Mouse (Mus musculus) liver, embryonic 14.5 days (tissue): ENCODE data around the gene Olfr15. TPM values are rescaled to one million over a fixed set of nuclear protein-coding genes. Genes with fewer than 3 reads are reported as not detected.

Source experiments
- ATAC-seq: fragments of 200-750 bp; cut with Nextera tagmentation; 2 replicates; pipeline ENCODE4 v1.8.0; 2017; ENCODE audit warnings: moderate number of reproducible peaks, mild to moderate bottlenecking, moderate library complexity; ENCODE audit not compliant: insufficient read depth
- DNase-seq, 3 experiments: peaks; one replicate each; pipeline ENCODE4 v3.0.0-alpha.2; 2012 to 2013; ENCODE audit warnings: low read depth in 3 of 3, low spot score in 3 of 3
- H3K27ac ChIP-seq: fragments of 300-500 bp; sonication (generic); 2 replicates; pipeline ENCODE4 v1.5.1; 2014; ENCODE audit warnings: moderate library complexity, mild to moderate bottlenecking, control low read depth, inconsistent platforms
- H3K27me3 ChIP-seq: fragments of 300-500 bp; sonication (generic); 2 replicates; pipeline ENCODE4 v1.6.1; 2014; ENCODE audit warnings: mild to moderate bottlenecking, low read length, moderate library complexity; ENCODE audit not compliant: control insufficient read depth, insufficient read depth
- H3K36me3 ChIP-seq: fragments of 300-500 bp; sonication (generic); replicated peaks from 2 replicates; pipeline ENCODE4 v1.6.1; 2014; ENCODE audit warnings: low read depth; ENCODE audit not compliant: control insufficient read depth, insufficient read depth
- H3K4me1 ChIP-seq, 2 experiments: fragments of 200-500 bp in 1 of 2; fragments of 300-500 bp in 1 of 2; sonication (generic) in 1 of 2; replicated peaks; 2 replicates each; pipeline ENCODE4 v1.6.1; 2012 to 2014; ENCODE audit warnings: antibody characterized with exemption in 1 of 2, inconsistent platforms in 1 of 2, low read length in 1 of 2; ENCODE audit not compliant: control insufficient read depth in 2 of 2, insufficient read depth in 2 of 2
- H3K4me2 ChIP-seq: fragments of 300-500 bp; sonication (generic); 2 replicates; pipeline ENCODE4 v1.6.1; 2014; ENCODE audit warnings: low read depth, mild to moderate bottlenecking, control low read depth, moderate library complexity
- H3K4me3 ChIP-seq, 2 experiments: fragments of 200-500 bp in 1 of 2; fragments of 300-500 bp in 1 of 2; sonication (generic) in 1 of 2; 2 replicates each; pipeline ENCODE4 v1.5.1; 2012 to 2014; ENCODE audit warnings: low read depth in 2 of 2, low read length in 2 of 2, mild to moderate bottlenecking in 2 of 2, control low read depth in 1 of 2, inconsistent platforms in 1 of 2, moderate library complexity in 1 of 2; ENCODE audit not compliant: insufficient read depth in 1 of 2
- H3K9ac ChIP-seq: fragments of 300-500 bp; sonication (generic); replicated peaks from 2 replicates; pipeline ENCODE4 v1.6.1; 2014; ENCODE audit warnings: mild to moderate bottlenecking, control low read depth, moderate library complexity
- H3K9me3 ChIP-seq: fragments of 300-500 bp; sonication (generic); 2 replicates; pipeline ENCODE4 v1.6.1; 2016; ENCODE audit warnings: low read length, mixed read lengths; ENCODE audit not compliant: control insufficient read depth
- CTCF ChIP-seq: IDR thresholded peaks from 2 replicates; pipeline ENCODE4 v1.5.1; 2016; ENCODE audit warnings: antibody characterized with exemption, low read depth, control low read depth
- EP300 ChIP-seq: IDR thresholded peaks from 2 replicates; pipeline ENCODE4 v1.6.1; 2016; ENCODE audit warnings: antibody characterized with exemption, low read depth
- whole genome bisulfite sequencing: fragments of 180-500 bp; shearing (Covaris S2); extraction: QIAGEN DNeasy Blood & Tissue Kit; methylation state at CpG from one replicate; pipeline ENCODE4 v1.1.7; 2014; ENCODE audit not compliant: insufficient replicate concordance; 5-methylcytosine and 5-hydroxymethylcytosine counted together
- polyA plus RNA-seq, 2 experiments: library from polyadenylated mRNA; depleted of rRNA in 1 of 2; stranded (reverse) in 1 of 2; unstranded in 1 of 2; fragments of >200 nt; fragmentation: Nextera tagmentation in 1 of 2; extraction: Ambion mirVana in 1 of 2; gene quantifications; 2 replicates each; pipeline versions ENCODE4 v1.2.1 to v1.2.3; 2012 to 2014

Gene Olfr15
- polyA plus RNA-seq, 2 experiments = not detected

GRCm38 (mm10) chr16:3828021-3828420, 2.7 kb upstream of the Olfr15 start:
- Histone ChIP-seq H3K36me3 (no peaks in the 10 kb centered on the region), H3K27me3 (no peaks in the 10 kb centered on the region), H3K4me2 (no peak overlapping the region), H3K4me1 (no peaks in the 10 kb centered on the region), H3K27ac (no peak overlapping the region), H3K4me3 (no peak overlapping the region), H3K9me3 (no peaks in the 10 kb centered on the region), H3K9ac (no peak overlapping the region)
- TF ChIP-seq CTCF (no peak), EP300 (no peak)
- ATAC-seq (no peak), DNase-seq (no peak)
- 36% methylated on average over 3 of the region's 3 CpGs for WGBS

GRCm38 (mm10) chr16:3829727-3830126, 951 bp upstream of the Olfr15 start:
- DNase-seq (no peak), ATAC-seq (no peak)
- H3K36me3 ChIP-seq = no peaks in the 10 kb centered on the region
- no peak overlapping the region for H3K9ac ChIP-seq
- WGBS = 39% methylated on average over 2 of the region's 2 CpGs
- no peak overlapping the region for H3K4me2 ChIP-seq
- H3K27me3 ChIP-seq = no peaks in the 10 kb centered on the region
- no peak overlapping the region for H3K4me3 ChIP-seq
- no peak for TF ChIP-seq CTCF
- no peak for TF ChIP-seq EP300
- H3K27ac ChIP-seq = no peak overlapping the region
- H3K9me3 ChIP-seq = no peaks in the 10 kb centered on the region
- H3K4me1 ChIP-seq = no peaks in the 10 kb centered on the region

- no peak overlapping the region for H3K4me2 ChIP-seq
- no peaks in the 10 kb centered on the region for H3K36me3 ChIP-seq
- no peak overlapping the region for H3K4me3 ChIP-seq
- no peak for ATAC-seq
- H3K4me1 ChIP-seq = no peaks in the 10 kb centered on the region
- 61% methylated on average over 2 of the region's 2 CpGs for WGBS
- H3K9me3 ChIP-seq = no peaks in the 10 kb centered on the region
- DNase-seq = no peak
- H3K27me3 ChIP-seq = no peaks in the 10 kb centered on the region
- TF ChIP-seq CTCF (no peak), EP300 (no peak)
- no peak overlapping the region for H3K9ac ChIP-seq
- H3K27ac ChIP-seq = no peak overlapping the region
Measured at GRCm38 (mm10) chr16:3835461-3835860, 4.8 kb downstream of the Olfr15 start.

- no peak overlapping the region for H3K9ac ChIP-seq
- ATAC-seq (no peak), DNase-seq (no peak)
- TF ChIP-seq EP300 (no peak), CTCF (peak; percentile 53)
- H3K4me3 ChIP-seq = no peak overlapping the region
- no peak overlapping the region for H3K27ac ChIP-seq
- H3K27me3 ChIP-seq = no peaks in the 10 kb centered on the region
- 45% methylated on average over 17 of the region's 17 CpGs for WGBS
- H3K4me2 ChIP-seq = no peak overlapping the region
- no peaks in the 10 kb centered on the region for H3K36me3 ChIP-seq
- no peaks in the 10 kb centered on the region for H3K9me3 ChIP-seq
- H3K4me1 ChIP-seq = peaks cover 0 to 2% of the 10 kb centered on the region in 2 experiments; a peak in 1 of 4 replicates
Measured at GRCm38 (mm10) chr16:3839157-3839885, 8.6 kb downstream of the Olfr15 start.

- Histone ChIP-seq H3K36me3 (no peaks in the 10 kb centered on the region), H3K27ac (no peak overlapping the region), H3K27me3 (no peaks in the 10 kb centered on the region), H3K4me1 (peaks cover 5% of the 10 kb centered on the region in 2 experiments; a peak in 3 of 4 replicates), H3K9ac (no peak overlapping the region), H3K4me2 (no peak overlapping the region), H3K9me3 (no peaks in the 10 kb centered on the region), H3K4me3 (no peak overlapping the region)
- ATAC-seq = no peak
- TF ChIP-seq EP300 = no peak
- no peak for TF ChIP-seq CTCF
- 19% methylated on average over 4 of the region's 4 CpGs for WGBS
- no peak for DNase-seq
Measured at GRCm38 (mm10) chr16:3842989-3843388, 12.3 kb downstream of the Olfr15 start.
